Mouse (Mus musculus) hindbrain, embryonic 16.5 days (tissue): ENCODE data around the gene Acod1. TPM values are rescaled to one million over a fixed set of nuclear protein-coding genes. Genes with fewer than 3 reads are reported as not detected.

ENCODE experiments used
- ATAC-seq: fragments of 200-750 bp; cut with Nextera tagmentation; 2 replicates; pipeline ENCODE4 v1.8.0; 2017; ENCODE audit warnings: moderate TSS enrichment, moderate library complexity
- H3K27ac ChIP-seq: fragments of 300-500 bp; sonication (generic); 2 replicates; pipeline ENCODE4 v1.5.1; 2014; ENCODE audit warnings: low read depth, mild to moderate bottlenecking, control low read depth, low read length, moderate library complexity
- H3K27me3 ChIP-seq: fragments of 300-500 bp; sonication (generic); replicated peaks from 2 replicates; pipeline ENCODE4 v1.6.1; 2014; ENCODE audit warnings: low read length; ENCODE audit not compliant: control insufficient read depth, insufficient read depth
- H3K36me3 ChIP-seq: fragments of 300-500 bp; sonication (generic); 2 replicates; pipeline ENCODE4 v1.6.1; 2014; ENCODE audit warnings: mild to moderate bottlenecking, low read length, moderate library complexity, mixed read lengths; ENCODE audit not compliant: control insufficient read depth, insufficient read depth
- H3K4me1 ChIP-seq: fragments of 300-500 bp; sonication (generic); 2 replicates; pipeline ENCODE4 v1.6.1; 2014; ENCODE audit warnings: low read depth, low read length; ENCODE audit not compliant: control insufficient read depth, insufficient read depth
- H3K4me2 ChIP-seq: fragments of 300-500 bp; sonication (generic); 2 replicates; pipeline ENCODE4 v1.6.1; 2014; ENCODE audit warnings: mild to moderate bottlenecking, low read length, control low read depth, moderate library complexity
- H3K4me3 ChIP-seq: fragments of 300-500 bp; sonication (generic); 2 replicates; pipeline ENCODE4 v1.5.1; 2014; ENCODE audit warnings: mild to moderate bottlenecking, low read length, control low read depth, moderate library complexity
- H3K9ac ChIP-seq: fragments of 300-500 bp; sonication (generic); 2 replicates; pipeline ENCODE4 v1.6.1; 2014; ENCODE audit warnings: low read depth, mild to moderate bottlenecking, control low read depth, low read length, moderate library complexity
- H3K9me3 ChIP-seq: fragments of 300-500 bp; sonication (generic); 2 replicates; pipeline ENCODE4 v1.6.1; 2014; ENCODE audit warnings: mild to moderate bottlenecking, low read length, moderate library complexity; ENCODE audit not compliant: control insufficient read depth
- WGBS: fragments of 180-500 bp; shearing (Covaris S2); extraction: QIAGEN DNeasy Blood & Tissue Kit; methylation state at CpG from one replicate; pipeline ENCODE4 v1.1.7; 2014; 5-methylcytosine and 5-hydroxymethylcytosine counted together
- polyA plus RNA-seq: library from polyadenylated mRNA; unstranded; fragments of >200 nt; fragmentation: Nextera tagmentation; extraction: Ambion mirVana; gene quantifications from 2 replicates; pipeline ENCODE4 v1.2.1, GENCODE M21; 2015

Gene Acod1
- polyA plus RNA-seq = not detected in 2 replicates

GRCm38 (mm10) chr14:103046677-103047076, at the start of gene Acod1:
TSS of gene Acod1 (plus strand) at chr14:103046977.
- no peaks in the 10 kb centered on the region for H3K36me3 ChIP-seq
- H3K27me3 ChIP-seq = no peaks in the 10 kb centered on the region
- no peak within 1 kb of the TSS for H3K4me2 ChIP-seq
- H3K4me3 ChIP-seq = no peak within 1 kb of the TSS
- H3K4me1 ChIP-seq = no peaks in the 10 kb centered on the region
- no peaks in the 10 kb centered on the region for H3K9me3 ChIP-seq
- no peak within 1 kb of the TSS for H3K27ac ChIP-seq
- WGBS = 86% methylated on average over 2 of the region's 2 CpGs
- ATAC-seq = no peak
- H3K9ac ChIP-seq = no peak within 1 kb of the TSS

- Histone ChIP-seq H3K27me3 (no peaks in the 10 kb centered on the region), H3K4me1 (no peaks in the 10 kb centered on the region), H3K27ac (no peak overlapping the region), H3K9me3 (no peaks in the 10 kb centered on the region), H3K36me3 (no peaks in the 10 kb centered on the region), H3K9ac (no peak overlapping the region), H3K4me2 (no peak overlapping the region), H3K4me3 (no peak overlapping the region)
- 91% methylated on average over 4 of the region's 4 CpGs for WGBS
- no peak for ATAC-seq
Measured at GRCm38 (mm10) chr14:103007737-103008136, 39.0 kb upstream of the Acod1 start.

- 30% methylated on average over 5 of the region's 5 CpGs for WGBS
- Histone ChIP-seq H3K9me3 (no peaks in the 10 kb centered on the region), H3K27me3 (no peaks in the 10 kb centered on the region), H3K4me2 (no peak overlapping the region), H3K9ac (no peak overlapping the region), H3K27ac (no peak overlapping the region), H3K36me3 (no peaks in the 10 kb centered on the region), H3K4me1 (no peaks in the 10 kb centered on the region), H3K4me3 (no peak overlapping the region)
- no peak for ATAC-seq
Measured at GRCm38 (mm10) chr14:103011782-103012181, 35.0 kb upstream of the Acod1 start.

- Histone ChIP-seq H3K4me2 (no peak overlapping the region), H3K4me1 (no peaks in the 10 kb centered on the region), H3K9me3 (no peaks in the 10 kb centered on the region), H3K9ac (no peak overlapping the region), H3K27ac (no peak overlapping the region), H3K27me3 (no peaks in the 10 kb centered on the region), H3K4me3 (no peak overlapping the region), H3K36me3 (no peaks in the 10 kb centered on the region)
- 21% methylated on average over 4 of the region's 4 CpGs for WGBS
- peak; percentile 93 for ATAC-seq
Measured at GRCm38 (mm10) chr14:103012563-103013150, 34.1 kb upstream of the Acod1 start.

- Histone ChIP-seq H3K36me3 (no peaks in the 10 kb centered on the region), H3K4me1 (no peaks in the 10 kb centered on the region), H3K9ac (no peak overlapping the region), H3K27me3 (no peaks in the 10 kb centered on the region), H3K9me3 (no peaks in the 10 kb centered on the region), H3K27ac (no peak overlapping the region), H3K4me3 (no peak overlapping the region), H3K4me2 (no peak overlapping the region)
- 81% methylated on average over 5 of the region's 5 CpGs for WGBS
- no peak for ATAC-seq
Measured at GRCm38 (mm10) chr14:103017009-103017408, 29.8 kb upstream of the Acod1 start.

GRCm38 (mm10) chr14:103020046-103020445, 26.7 kb upstream of the Acod1 start:
- Histone ChIP-seq H3K9ac (no peak overlapping the region), H3K27me3 (no peaks in the 10 kb centered on the region), H3K4me3 (no peak overlapping the region), H3K9me3 (no peaks in the 10 kb centered on the region), H3K27ac (no peak overlapping the region), H3K36me3 (no peaks in the 10 kb centered on the region), H3K4me2 (no peak overlapping the region), H3K4me1 (no peaks in the 10 kb centered on the region)
- no peak for ATAC-seq
- 46% methylated on average over 2 of the region's 2 CpGs for WGBS

GRCm38 (mm10) chr14:103029203-103029602, 17.6 kb upstream of the Acod1 start:
- Histone ChIP-seq H3K4me3 (no peak overlapping the region), H3K9ac (no peak overlapping the region), H3K27me3 (no peaks in the 10 kb centered on the region), H3K36me3 (no peaks in the 10 kb centered on the region), H3K4me1 (no peaks in the 10 kb centered on the region), H3K27ac (no peak overlapping the region), H3K9me3 (no peaks in the 10 kb centered on the region), H3K4me2 (no peak overlapping the region)
- no peak for ATAC-seq
- WGBS = 95% methylated on average over 2 of the region's 2 CpGs

GRCm38 (mm10) chr14:103033271-103033823, 13.4 kb upstream of the Acod1 start:
- H3K4me3 ChIP-seq = no peak overlapping the region
- no peaks in the 10 kb centered on the region for H3K27me3 ChIP-seq
- H3K9ac ChIP-seq = no peak overlapping the region
- H3K9me3 ChIP-seq = no peaks in the 10 kb centered on the region
- H3K36me3 ChIP-seq = no peaks in the 10 kb centered on the region
- no peaks in the 10 kb centered on the region for H3K4me1 ChIP-seq
- H3K27ac ChIP-seq = no peak overlapping the region
- no peak for ATAC-seq
- WGBS = 79% methylated on average over 10 of the region's 10 CpGs
- H3K4me2 ChIP-seq = no peak overlapping the region

- no peak for ATAC-seq
- WGBS = 87% methylated on average over 9 of the region's 9 CpGs
- Histone ChIP-seq H3K27ac (no peak overlapping the region), H3K4me2 (no peak overlapping the region), H3K9ac (no peak overlapping the region), H3K4me1 (no peaks in the 10 kb centered on the region), H3K36me3 (no peaks in the 10 kb centered on the region), H3K9me3 (no peaks in the 10 kb centered on the region), H3K27me3 (no peaks in the 10 kb centered on the region), H3K4me3 (no peak overlapping the region)
Measured at GRCm38 (mm10) chr14:103034076-103034475, 12.7 kb upstream of the Acod1 start.
